Mouse (Mus musculus): ENCODE results near the gene Pde10a. TPM values are rescaled to one million over a fixed set of nuclear protein-coding genes. Genes with fewer than 3 reads are reported as not detected.

Gene Pde10a
- total and polyA plus RNA-seq, 3 experiments: 0.04 to 0.41 (median 0.21) TPM

- H3K9me3 ChIP-seq (replicated peaks; ENCODE audit: low read length): peaks cover 16% of the 10 kb centered on the region
- TF ChIP-seq POLR2AphosphoS2 (IDR thresholded peaks at IDR 0.05; ENCODE audit: low read depth, low read length) (no peak), MAFK (IDR thresholded peaks at IDR 0.05; ENCODE audit: insufficient replicate concordance, low read length) (no peak), USF2 (conservative IDR thresholded peaks at IDR 0.05; ENCODE audit: low read depth, low read length) (no peak)
- no peaks in the 10 kb centered on the region for H3K4me1 ChIP-seq (ENCODE audit: control insufficient read depth in 1 of 2, insufficient read depth in 2 of 2)
- dilution Hi-C loops (cut with MboI; ENCODE audit: extremely low pct_ligation_motif_present, extremely low pct_unique_long_range_greater_than_20kb, low sequenced_read_pairs) (no loop called here), in situ Hi-C loops (cut with MboI; ENCODE audit: low pct_ligation_motif_present, low pct_unique_long_range_greater_than_20kb, low sequenced_read_pairs) (no loop called here)
- H3K4me3 ChIP-seq (replicated peaks in 1 of 3; ENCODE audit: low read depth in 2 of 3, low read length in 2 of 3, poor library complexity in 1 of 3): no peak overlapping the region
- no peaks in the 10 kb centered on the region for H3K36me3 ChIP-seq (replicated peaks in 1 of 2; ENCODE audit: control insufficient read depth in 1 of 2, insufficient read depth in 1 of 2, low read length in 1 of 2)
- no peak for DNase-seq (ENCODE audit: extremely low read depth)
- no peak overlapping the region for H3K27ac ChIP-seq (ENCODE audit: insufficient read depth, low read depth)
- H3K79me2 ChIP-seq (replicated peaks; ENCODE audit: control insufficient read depth, extremely low read depth, insufficient read depth, poor library complexity, severe bottlenecking): no peaks in the 10 kb centered on the region
- no peak overlapping the region for H3K4me2 ChIP-seq (ENCODE audit: insufficient read depth, low read depth, poor library complexity, severe bottlenecking)
- H3K27me3 ChIP-seq (replicated peaks): no peaks in the 10 kb centered on the region
- no peak overlapping the region for H3K9ac ChIP-seq (ENCODE audit: insufficient read depth, low read depth)
Observed at GRCm38 (mm10) chr17:8802889-8803799, 278.0 kb downstream of the Pde10a start.

GRCm38 (mm10) chr17:8807345-8807744 is 282.2 kb downstream of the Pde10a start:
- TF ChIP-seq RAD21 (IDR thresholded peaks at IDR 0.05; ENCODE audit: low read depth, low read length) (peak; percentile 54), MAZ (IDR thresholded peaks at IDR 0.05; ENCODE audit: low read depth, low read length) (no peak), CTCF (conservative IDR thresholded peaks at IDR 0.05 in 1 of 2, IDR thresholded peaks at IDR 0.05 in 1 of 2; ENCODE audit: low read depth in 2 of 2, low read length in 2 of 2) (peak; percentile 77 to 83), SMC3 (IDR thresholded peaks at IDR 0.05; ENCODE audit: low read depth, low read length) (peak; percentile 74)
- Histone ChIP-seq H3K4me1 (ENCODE audit: control insufficient read depth in 1 of 2, insufficient read depth in 2 of 2) (peaks cover under 1 to 6% of the 10 kb centered on the region in 2 experiments; a peak in 3 of 4 replicates), H3K27ac (ENCODE audit: insufficient read depth, low read depth) (no peak overlapping the region), H3K9ac (ENCODE audit: insufficient read depth, low read depth) (no peak overlapping the region), H3K4me3 (replicated peaks in 1 of 3; ENCODE audit: low read depth in 2 of 3, low read length in 2 of 3, poor library complexity in 1 of 3) (no peak overlapping the region), H3K27me3 (replicated peaks) (no peaks in the 10 kb centered on the region), H3K36me3 (replicated peaks in 1 of 2; ENCODE audit: control insufficient read depth in 1 of 2, insufficient read depth in 1 of 2, low read length in 1 of 2) (no peaks in the 10 kb centered on the region), H3K79me2 (replicated peaks; ENCODE audit: control insufficient read depth, extremely low read depth, insufficient read depth, poor library complexity, severe bottlenecking) (no peaks in the 10 kb centered on the region), H3K9me3 (replicated peaks; ENCODE audit: low read length) (no peaks in the 10 kb centered on the region), H3K4me2 (ENCODE audit: insufficient read depth, low read depth, poor library complexity, severe bottlenecking) (no peak overlapping the region)
- peak; percentile 47 for DNase-seq (ENCODE audit: extremely low read depth)
- in situ Hi-C loops (cut with MboI; ENCODE audit: low pct_ligation_motif_present, low pct_unique_long_range_greater_than_20kb, low sequenced_read_pairs): no loop called here
- dilution Hi-C loops (cut with MboI; ENCODE audit: extremely low pct_ligation_motif_present, extremely low pct_unique_long_range_greater_than_20kb, low sequenced_read_pairs): no loop called here

GRCm38 (mm10) chr17:8809771-8810170 is 284.6 kb downstream of the Pde10a start:
- no peak for DNase-seq (ENCODE audit: extremely low read depth)
- Histone ChIP-seq H3K36me3 (replicated peaks in 1 of 2; ENCODE audit: control insufficient read depth in 1 of 2, insufficient read depth in 1 of 2, low read length in 1 of 2) (no peaks in the 10 kb centered on the region), H3K27me3 (replicated peaks) (no peaks in the 10 kb centered on the region), H3K4me1 (ENCODE audit: control insufficient read depth in 1 of 2, insufficient read depth in 2 of 2) (peaks cover 12 to 28% of the 10 kb centered on the region in 2 experiments), H3K27ac (ENCODE audit: insufficient read depth, low read depth) (no peak overlapping the region), H3K9ac (ENCODE audit: insufficient read depth, low read depth) (no peak overlapping the region), H3K9me3 (replicated peaks; ENCODE audit: low read length) (no peaks in the 10 kb centered on the region), H3K4me3 (replicated peaks in 1 of 3; ENCODE audit: low read depth in 2 of 3, low read length in 2 of 3, poor library complexity in 1 of 3) (no peak overlapping the region), H3K79me2 (replicated peaks; ENCODE audit: control insufficient read depth, extremely low read depth, insufficient read depth, poor library complexity, severe bottlenecking) (no peaks in the 10 kb centered on the region), H3K4me2 (ENCODE audit: insufficient read depth, low read depth, poor library complexity, severe bottlenecking) (no peak overlapping the region)
- in situ Hi-C loops (cut with MboI; ENCODE audit: low pct_ligation_motif_present, low pct_unique_long_range_greater_than_20kb, low sequenced_read_pairs) (no loop called here), dilution Hi-C loops (cut with MboI; ENCODE audit: extremely low pct_ligation_motif_present, extremely low pct_unique_long_range_greater_than_20kb, low sequenced_read_pairs) (no loop called here)
- TF ChIP-seq ZNF384 (IDR thresholded peaks at IDR 0.05; ENCODE audit: low read depth, low read length) (no peak), EP300 (IDR thresholded peaks at IDR 0.05; ENCODE audit: low read length) (no peak), RCOR1 (conservative IDR thresholded peaks at IDR 0.05; ENCODE audit: low read depth, low read length) (no peak), CTCF (conservative IDR thresholded peaks at IDR 0.05 in 1 of 2, IDR thresholded peaks at IDR 0.05 in 1 of 2; ENCODE audit: low read depth in 2 of 2, low read length in 2 of 2) (no peak), ELF1 (IDR thresholded peaks at IDR 0.05; ENCODE audit: low read depth, low read length) (no peak)

All from CH12.LX (cell line).